Mouse (Mus musculus): ENCODE results near the gene Ephb6. TPM values are rescaled to one million over a fixed set of nuclear protein-coding genes. Genes with fewer than 3 reads are reported as not detected.

Gene Ephb6
- total RNA-seq, 2 experiments from 2014 or later = 142 to 146 TPM

DNA sequence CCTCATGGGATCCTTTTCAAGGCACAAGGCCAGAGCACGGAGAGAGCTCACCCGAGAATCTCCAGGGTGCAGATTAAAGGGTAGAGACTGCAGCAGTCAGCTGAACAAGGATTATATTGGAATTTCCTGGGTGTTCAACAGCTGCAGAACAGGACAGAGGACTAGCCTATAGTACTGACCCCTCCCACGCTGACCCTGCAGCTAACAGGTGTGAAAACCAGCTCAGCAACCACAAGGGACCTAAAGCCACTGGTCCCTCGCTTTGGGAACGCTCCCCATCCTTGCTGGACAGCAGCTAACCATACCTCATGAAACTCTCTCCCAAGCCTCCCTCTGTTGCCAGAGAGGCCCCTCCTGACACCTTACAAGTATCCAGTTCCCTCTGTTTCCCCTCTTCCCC is 2.4 kb downstream of the Ephb6 start:
- intact Hi-C loops (cut with DNase I) = loop anchor here (5.0 kb wide), 2 partner anchors 590 to 655 kb away; partner anchors contain the start of genes Casp2 and Tmem139
- no peak for DNase-seq (ENCODE audit: low spot score in 2 of 2)

DNA sequence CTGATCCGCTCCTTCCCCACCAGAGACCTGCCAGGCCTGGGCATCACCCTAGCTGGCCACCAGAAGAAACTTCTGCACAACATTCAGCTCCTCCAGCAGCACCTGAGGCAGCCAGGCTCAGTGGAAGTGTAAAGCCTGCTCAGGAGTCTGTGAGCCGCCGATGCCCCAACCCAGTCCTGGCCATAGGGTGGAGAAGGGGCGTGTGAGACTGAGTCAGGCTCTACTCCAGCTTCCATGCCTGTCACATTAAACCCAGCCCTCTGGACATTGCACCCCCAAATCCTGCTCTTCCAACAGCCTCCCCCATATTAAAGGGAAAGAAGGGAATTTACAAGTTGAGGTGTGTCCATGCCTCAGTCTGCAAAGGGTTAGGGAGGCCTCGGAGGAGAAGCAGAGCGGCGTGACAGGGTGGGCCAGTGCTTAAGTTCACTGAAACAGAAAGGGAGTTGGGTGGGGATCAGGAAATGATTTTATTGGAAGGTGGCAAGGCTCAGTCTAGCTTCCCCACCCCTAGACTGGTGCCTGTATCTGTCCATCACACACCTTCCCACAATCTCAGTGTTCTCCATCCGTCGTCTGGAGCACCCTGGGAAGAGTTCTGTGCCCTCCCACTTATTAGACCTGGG is 15.0 kb downstream of the Ephb6 start:
- DNase-seq (ENCODE audit: low spot score in 2 of 2) = no peak
- intact Hi-C loops (cut with DNase I) = no loop called here

DNA sequence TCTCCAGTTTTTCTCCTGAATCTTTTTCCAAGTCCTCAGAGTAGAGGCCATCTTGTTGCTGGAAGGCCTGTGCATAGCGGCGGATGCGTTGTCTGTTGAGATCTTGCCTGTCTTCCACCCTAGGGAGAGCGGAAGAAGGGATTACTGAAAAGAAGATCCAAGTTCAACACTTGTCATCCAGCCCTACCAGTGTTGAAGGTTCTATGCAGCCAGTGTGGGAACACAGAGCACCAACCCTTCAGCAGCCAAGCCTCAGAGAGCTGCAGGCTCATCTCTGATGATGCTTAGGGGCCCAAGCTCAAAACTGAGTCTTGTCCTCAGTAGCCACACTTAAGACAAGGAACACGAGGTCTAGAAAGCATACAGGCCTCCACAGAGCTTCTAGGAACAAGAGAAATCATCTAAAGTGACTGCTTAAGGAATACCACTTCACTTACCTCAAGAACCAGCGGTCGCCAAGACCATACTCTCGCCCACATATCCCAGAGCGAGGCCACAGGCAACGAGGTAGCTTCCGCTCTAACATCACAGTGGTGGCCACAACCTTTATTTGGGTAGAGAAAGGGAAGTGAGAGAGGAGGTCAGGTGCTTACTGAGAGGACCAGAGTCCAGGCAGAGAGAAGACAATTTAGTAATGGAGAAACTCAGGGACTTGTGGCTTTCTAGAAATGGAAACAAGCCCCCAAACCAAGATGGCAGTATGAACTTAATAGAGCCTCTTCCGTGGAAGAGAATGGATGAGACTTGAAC is 16.1 kb downstream of the Ephb6 start:
- intact Hi-C loops (cut with DNase I) = no loop called here
- no peak for DNase-seq (ENCODE audit: low spot score in 2 of 2)

DNA sequence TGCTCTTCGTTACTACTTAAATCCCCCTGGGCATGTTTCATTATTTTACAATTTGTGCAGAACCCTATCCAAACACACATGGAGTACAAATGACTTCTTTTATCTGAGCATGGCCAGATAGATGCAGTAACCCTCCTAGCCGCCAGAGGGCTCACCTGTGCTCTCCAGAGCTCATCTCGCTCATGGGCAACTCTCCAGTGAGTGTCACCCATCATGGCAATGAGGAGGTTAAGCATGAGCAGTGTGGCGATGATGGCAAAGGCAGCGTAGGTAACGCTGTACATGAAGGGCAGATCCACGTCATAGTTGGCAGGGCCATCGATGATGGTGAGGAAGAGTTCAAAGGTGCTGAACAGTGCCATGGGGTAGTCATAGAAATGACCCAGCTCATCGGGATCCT is 17.4 kb downstream of the Ephb6 start:
- peak; percentile 57 to 85 for DNase-seq (ENCODE audit: low spot score in 2 of 2)
- intact Hi-C loops (cut with DNase I) = no loop called here

DNA sequence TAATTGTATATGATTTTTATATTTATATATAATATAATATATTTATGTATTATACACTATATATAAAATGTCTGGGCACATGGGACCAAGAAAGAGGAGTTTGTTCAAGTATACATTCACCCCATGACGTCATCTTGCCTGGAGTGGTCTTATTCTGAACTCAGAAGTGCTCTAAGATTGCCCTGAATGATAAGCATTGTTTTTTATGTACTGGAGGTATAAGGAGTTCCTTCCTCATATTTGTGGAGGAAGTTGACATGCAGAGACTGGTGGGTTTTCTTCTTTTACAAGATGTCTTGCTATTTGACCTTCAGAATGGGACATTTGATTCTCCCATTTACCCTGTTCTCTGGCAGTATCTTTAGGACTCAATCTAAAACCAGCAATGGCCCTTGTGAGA is 22.9 kb downstream of the Ephb6 start:
- no peak for DNase-seq (ENCODE audit: low spot score in 2 of 2)
- intact Hi-C loops (cut with DNase I) = no loop called here

DNA sequence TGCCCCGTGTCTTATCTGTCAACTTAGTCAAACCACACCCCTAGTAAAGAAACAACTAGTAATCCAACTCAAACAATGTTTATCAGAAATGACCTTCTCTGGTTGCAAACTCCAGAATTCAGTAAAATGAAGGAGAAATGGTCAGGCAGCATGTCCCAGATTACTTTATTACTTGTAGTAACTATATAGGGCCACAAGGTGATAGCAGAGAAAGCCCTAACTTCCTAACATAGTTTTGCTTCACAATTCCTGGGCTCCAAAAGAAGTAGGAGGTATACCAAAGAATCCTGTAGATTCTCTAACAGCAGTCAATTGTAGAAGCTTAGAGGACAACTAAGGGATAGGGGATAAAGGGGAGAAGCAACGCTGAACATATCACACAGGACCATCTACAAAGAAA is 25.5 kb downstream of the Ephb6 start:
- intact Hi-C loops (cut with DNase I) = loop anchor here (5.0 kb wide), 1 partner anchor 127 kb away; no protein-coding TSS in a partner anchor

DNA sequence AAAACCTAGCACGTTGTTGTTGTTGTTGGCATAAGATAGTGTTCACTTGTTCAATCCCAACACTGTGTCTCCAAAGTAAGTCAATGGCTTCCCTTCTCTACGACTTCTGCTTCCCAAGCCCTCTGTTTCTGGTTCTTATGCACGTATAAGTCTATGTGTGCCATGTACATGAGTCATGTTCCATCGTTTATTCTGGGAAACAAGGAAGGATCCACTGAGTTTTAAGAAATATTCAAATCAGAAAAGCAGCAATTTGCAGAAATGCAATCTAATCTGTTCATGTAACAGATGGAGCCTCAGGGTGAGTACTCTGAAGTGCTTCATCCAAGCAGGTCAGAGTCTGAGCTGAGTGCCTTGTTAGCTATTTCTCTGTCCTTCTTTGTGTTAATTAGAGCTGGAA is 26.3 kb downstream of the Ephb6 start:
- intact Hi-C loops (cut with DNase I) = loop anchor here (5.0 kb wide), 1 partner anchor 126 kb away; no protein-coding TSS in a partner anchor
- peak in 1 of 2 experiments; percentile 71 for DNase-seq (ENCODE audit: low spot score in 2 of 2)

More for the DNA sequence above, 25.5 kb downstream of the Ephb6 start:
- no peak for DNase-seq (ENCODE audit: low spot score in 2 of 2)

DNA sequence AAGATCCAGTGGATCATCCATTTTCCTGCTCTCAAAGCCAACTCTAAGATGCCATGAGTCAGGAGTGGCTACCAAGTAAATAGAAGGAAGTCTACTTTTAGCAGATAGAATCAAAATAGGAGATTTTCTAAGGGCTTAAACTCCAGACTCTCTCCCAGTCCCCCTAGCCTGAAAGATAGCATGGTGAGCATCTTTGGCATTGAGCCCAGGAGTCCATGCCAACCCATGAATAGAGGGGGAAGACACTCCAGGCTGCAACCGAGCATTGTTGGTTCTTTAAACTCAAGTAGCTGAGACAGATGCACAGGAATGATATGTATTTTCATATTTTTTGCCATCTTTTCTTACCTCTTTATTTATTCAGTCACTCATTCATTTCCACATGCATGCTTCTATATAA is 29.9 kb downstream of the Ephb6 start:
- intact Hi-C loops (cut with DNase I) = no loop called here
- DNase-seq (ENCODE audit: low spot score in 2 of 2) = no peak

DNA sequence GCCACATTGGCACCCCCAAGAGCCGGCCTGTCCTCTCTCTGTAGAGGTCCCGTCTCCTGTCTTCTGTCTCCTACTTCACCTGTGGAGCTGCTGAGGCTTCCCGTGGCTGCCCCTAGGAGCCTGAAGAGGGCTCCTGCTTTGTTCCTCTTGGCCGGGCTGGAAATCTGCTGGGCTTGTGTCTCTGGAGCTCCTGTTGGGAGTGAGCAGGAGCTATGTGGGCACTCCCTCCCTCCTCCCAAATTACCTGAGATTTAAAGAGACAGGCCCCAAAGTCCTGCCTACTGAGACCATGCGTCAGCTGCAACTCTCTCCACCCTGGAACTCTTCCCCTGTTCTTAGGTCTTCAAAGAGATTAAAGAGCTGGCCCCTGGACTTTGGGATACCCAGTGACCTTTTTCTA is 30.9 kb downstream of the Ephb6 start, which contains the start of gene Trpv6:
Gene Trpv6, minus strand, starts transcription at position 228 of the 400 bp plus-strand sequence.
- no peak for DNase-seq (ENCODE audit: low spot score in 2 of 2)
- intact Hi-C loops (cut with DNase I) = no loop called here

DNA sequence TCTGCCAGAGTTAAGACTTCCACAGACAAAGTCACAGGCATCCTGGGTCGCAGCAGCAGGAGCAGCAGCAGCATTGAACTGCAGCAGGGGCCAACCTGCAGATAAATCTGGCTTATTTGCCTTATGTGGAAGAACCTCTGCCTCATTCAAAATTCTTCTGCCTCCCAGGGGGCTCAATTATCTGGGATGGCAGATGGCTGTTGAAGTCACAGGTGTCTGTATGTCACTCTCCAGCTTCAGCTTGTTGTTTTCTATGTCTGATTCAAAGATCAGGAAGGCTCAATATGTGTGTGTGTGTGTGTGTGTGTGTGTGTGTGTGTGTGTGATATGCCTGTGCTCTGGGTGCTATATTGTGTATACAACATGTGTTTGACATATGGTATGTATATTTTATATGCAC is 32.1 kb downstream of the Ephb6 start:
- no peak for DNase-seq (ENCODE audit: low spot score in 2 of 2)
- intact Hi-C loops (cut with DNase I) = no loop called here

DNA sequence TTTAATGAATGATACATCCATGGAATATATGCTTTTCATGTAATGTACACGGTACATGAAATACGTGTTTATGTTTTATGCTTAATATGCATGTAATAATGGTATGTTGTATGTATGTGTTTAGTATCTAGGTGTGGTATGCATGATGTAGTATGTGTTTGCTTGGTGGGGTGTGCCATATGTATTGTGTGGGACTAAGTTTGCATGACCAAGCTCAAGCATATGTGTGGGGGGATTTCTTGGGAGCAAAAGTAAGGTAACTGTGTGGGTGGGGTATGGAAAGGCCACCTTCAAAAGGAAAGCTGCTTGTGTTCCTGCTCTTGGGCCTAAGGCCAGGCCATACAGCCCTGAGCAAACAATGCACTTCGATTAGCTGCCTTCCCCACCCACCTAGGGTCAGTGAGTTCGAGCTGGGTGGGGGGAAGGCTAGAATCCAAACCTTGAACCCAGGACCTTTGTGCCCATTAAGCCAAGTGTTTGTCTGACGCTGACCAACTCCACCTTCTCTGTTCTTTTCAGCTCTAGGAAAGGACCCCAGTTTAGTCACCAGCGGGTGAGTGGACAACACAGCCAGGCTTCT is 32.7 kb downstream of the Ephb6 start:
- DNase-seq (ENCODE audit: low spot score in 2 of 2) = no peak
- intact Hi-C loops (cut with DNase I) = no loop called here

DNA sequence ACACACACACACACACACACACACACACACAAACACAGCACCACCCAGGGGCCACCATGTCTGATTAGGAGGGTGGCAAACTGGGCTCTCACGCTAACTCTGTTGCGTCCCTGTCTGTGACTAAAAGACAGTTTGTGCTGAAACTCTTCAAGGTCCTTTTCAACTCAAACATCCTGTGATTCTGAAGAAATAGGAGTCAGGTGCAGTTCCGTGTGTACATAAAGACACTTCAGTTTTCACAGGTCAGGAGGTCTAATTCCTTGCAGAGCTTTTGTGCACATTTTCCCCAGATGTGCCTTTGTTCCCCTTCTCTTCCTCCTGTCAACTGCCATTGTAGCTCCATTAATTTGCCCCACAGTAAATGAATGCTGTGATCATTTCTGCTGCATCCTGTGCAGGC is 35.2 kb downstream of the Ephb6 start:
- no peak for DNase-seq (ENCODE audit: low spot score in 2 of 2)
- intact Hi-C loops (cut with DNase I) = no loop called here

DNA sequence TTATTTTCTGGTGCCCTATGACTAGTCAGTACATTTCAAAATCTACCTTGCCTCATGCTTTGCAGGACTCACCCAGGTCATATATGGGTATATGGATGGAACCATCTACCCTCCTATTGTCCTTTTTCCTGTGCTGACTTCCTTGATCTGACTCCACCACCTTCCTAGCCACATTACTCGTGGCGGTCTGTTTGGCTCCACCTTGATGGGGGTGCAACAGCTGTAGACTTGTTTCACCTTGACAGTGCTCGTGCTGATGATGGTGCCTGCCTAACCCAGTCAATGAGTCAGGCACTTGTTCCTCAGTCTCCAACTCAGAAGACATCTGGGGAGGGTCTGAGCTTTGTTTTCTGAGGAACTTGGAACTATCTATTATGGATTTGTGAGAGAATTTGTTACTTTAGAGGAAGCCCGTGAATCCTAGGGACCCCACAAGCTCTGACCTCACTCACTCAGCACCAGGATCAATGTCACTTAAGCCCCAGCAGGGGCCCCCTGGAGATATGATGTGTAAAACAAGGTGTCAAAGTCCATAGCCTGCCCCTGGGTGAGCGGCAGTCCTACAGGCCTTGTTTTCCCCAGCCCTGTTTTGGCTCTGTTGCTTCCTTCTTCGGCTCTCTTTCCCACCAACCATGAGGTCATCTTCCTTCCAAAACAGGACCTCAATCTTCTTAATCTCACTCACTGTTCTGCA is 36.0 kb downstream of the Ephb6 start:
- intact Hi-C loops (cut with DNase I) = no loop called here
- no peak for DNase-seq (ENCODE audit: low spot score in 2 of 2)

DNA sequence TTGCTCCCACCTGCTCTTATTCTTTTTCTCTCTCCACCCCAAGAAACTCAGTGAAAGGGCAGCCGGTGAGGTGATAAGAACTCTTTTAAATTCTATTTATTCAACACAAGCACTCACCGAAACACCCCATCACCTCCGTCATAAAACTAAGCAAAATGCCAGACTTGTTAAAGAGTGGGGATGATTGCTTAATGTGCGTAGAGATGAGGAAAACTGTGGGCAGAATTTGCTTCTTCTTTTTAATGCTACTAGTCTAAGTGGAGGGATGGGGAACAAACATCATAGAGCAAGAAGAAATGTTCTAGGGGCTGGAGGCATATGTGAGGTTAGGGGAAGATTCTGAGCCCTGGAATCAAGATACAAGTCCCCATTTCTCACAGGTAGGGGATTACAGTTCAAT is 37.5 kb downstream of the Ephb6 start:
- DNase-seq (ENCODE audit: low spot score in 2 of 2) = no peak
- intact Hi-C loops (cut with DNase I) = no loop called here

DNA sequence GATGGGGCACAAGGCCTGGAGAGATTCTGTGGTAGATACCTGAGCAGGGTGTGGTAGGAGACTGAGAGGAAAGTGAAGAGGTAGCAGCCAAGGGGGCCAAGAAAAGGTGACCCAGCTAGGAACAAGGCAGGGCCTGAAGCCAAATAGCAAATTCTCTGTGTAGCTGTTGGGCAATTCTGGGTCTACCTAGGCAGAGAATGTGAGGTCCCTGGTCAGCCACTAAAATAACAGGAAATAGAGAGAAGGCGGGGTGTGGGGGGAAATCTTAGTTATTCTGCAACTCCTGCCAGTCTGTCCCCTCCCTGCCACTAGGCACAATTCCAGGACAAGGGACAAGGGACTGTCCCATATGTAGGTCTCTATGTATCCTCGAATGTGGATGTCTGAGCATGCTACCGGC is 37.9 kb downstream of the Ephb6 start:
- no peak for DNase-seq (ENCODE audit: low spot score in 2 of 2)
- intact Hi-C loops (cut with DNase I) = no loop called here

DNA sequence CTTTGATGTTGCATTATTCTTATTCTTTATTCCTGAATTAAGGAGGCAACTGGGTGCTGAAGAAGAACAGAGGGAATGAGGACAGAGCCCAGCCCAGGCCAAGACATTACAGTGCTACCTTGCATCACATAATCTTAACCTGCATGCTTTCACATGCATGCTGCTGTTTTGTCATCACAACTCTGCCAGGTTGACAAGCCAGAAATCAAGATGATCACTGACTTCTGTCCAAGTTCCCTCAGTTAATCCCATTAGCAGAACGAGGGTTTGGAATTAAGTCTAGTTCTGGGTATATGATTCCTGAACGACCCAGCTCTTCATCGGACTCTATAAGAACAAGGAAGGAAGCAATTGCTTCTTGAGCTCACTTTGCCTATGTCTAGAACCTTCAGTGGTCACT is 40.9 kb downstream of the Ephb6 start:
- intact Hi-C loops (cut with DNase I) = no loop called here
- no peak for DNase-seq (ENCODE audit: low spot score in 2 of 2)

DNA sequence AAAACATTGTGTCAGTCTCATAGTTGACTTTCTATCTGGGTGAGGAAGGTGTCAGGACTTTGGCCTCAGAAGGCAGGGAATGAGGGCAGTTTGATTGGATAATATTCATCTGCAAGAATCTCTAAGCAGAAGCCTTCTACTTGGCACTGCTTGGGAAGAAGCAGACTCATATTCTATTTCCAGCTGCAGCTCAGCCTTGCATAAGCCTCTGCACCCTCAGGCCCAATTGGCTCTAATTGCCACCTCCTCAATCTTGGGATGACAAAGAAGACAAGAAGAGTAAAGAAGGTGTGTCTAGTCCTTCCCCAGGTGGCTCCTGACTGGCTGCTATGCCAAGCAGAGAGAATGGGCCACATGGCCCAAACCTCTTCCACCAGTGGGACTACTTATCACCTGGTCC is 41.4 kb downstream of the Ephb6 start:
- intact Hi-C loops (cut with DNase I) = no loop called here
- no peak for DNase-seq (ENCODE audit: low spot score in 2 of 2)

DNA sequence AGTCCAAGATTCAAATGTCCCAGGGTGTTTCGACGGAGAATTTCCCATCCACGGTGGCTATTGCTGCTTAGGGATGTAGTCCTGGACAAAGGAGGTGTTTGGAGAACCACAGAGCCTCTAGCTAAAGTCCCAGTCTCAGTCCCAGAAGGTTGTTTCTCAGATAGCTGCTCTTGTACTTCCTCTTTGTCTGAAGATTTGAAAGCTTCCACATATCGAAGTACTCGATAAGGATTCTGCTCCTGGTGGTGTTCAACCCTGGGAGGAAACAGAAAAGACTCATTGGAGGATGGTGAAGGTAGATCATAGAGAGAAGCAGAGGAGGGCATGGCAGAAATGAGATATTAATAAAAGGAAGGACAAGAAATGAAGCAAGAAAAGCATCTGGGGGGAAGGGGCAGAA is 47.9 kb downstream of the Ephb6 start:
- intact Hi-C loops (cut with DNase I) = no loop called here
- DNase-seq (ENCODE audit: low spot score in 2 of 2) = no peak

DNA sequence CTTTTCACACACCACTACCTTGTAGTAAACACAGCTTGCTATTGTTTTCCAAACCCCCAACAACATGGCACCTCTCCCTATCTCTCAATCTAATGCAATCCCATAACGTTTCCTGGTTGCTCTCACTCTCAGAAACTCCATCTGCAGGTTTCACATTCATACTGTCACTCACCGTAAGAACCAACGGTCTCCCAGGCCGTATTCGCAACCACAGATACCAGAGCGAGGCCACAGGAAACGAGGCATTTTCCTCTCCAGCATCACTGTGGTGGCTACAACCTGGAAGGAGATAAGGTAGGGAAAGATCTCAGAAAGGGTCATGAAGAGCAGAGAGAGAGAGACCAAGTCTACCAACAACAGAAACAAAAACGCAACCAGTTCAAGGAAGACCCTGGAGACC is 49.4 kb downstream of the Ephb6 start:
- intact Hi-C loops (cut with DNase I) = no loop called here
- no peak for DNase-seq (ENCODE audit: low spot score in 2 of 2)

DNA sequence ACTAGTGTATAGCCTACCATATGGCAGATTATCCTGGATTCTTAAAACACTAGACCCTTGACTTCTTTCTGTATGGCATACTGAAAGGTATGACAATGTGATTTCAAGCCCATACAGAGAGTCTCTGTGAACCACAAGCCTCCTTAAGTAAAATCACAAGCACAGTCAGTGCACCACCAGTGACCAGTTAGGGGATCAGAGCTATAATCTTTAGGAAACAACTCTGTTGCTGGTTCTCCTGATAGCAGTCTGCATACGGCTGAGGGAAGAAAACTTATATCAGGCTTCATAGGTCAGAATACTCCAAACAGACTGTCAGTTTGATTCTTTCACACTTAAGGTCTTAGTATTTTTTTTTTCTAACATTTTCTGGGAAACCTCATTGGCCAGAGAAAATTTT is 53.2 kb downstream of the Ephb6 start:
- no peak for DNase-seq (ENCODE audit: low spot score in 2 of 2)
- intact Hi-C loops (cut with DNase I) = no loop called here

Measured in left cerebral cortex, postnatal 14 days (tissue).